Mouse (Mus musculus): ENCODE results near the gene Irf3.

Gene Irf3

DNA sequence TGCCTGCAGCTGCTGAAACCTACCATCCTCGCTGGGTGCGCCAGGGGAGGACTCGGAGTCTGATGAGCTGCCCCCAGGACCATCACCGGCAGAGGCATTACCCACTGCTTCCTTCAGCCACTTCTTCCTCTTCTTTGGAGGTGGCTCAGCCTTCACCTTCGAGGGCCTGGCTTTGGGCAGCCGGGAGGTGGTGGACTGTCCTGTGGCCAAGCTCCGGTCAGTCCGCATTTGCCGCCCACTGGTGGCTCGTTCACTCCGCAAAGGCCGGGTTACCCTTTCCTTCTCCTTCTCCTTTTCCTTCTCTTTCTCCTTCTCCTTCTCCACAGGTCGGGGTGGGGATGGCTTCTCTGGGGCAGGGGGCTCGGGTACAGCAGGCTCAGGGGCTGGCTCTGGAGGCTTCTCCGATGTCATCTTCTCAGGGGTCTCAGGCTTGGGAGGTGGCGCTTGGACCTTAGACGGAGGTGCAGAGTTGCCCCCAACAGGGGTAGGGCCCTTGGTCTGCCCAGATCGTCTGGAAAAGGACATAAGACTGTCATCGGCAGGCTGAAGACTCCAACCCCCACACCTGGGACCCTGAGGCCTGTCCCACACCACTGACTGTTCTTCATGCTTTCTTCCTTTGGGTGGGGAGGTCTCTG lies 36.4 kb downstream of the Irf3 start:
- DNase-seq (ENCODE audit: low spot score): no peak

DNA sequence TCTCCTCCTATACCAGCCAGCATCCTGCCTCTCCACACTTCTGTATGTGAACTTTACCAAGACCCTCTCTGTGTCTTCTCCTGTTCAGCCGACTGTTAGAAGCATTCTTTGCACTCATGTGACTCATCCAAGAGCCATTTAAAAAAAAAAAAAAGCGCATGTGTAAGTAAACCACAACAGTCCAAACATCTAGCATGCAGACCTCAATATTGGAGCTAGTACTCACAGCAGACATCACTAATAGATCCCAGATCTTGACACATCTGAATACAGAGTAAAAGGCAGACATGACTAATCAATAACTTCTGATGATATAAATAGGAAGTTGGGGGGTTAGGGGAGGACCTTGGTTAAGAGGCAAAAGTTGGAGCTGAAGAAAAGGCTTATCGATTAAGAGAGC lies 38.2 kb downstream of the Irf3 start:
- DNase-seq (ENCODE audit: low spot score): no peak

DNA sequence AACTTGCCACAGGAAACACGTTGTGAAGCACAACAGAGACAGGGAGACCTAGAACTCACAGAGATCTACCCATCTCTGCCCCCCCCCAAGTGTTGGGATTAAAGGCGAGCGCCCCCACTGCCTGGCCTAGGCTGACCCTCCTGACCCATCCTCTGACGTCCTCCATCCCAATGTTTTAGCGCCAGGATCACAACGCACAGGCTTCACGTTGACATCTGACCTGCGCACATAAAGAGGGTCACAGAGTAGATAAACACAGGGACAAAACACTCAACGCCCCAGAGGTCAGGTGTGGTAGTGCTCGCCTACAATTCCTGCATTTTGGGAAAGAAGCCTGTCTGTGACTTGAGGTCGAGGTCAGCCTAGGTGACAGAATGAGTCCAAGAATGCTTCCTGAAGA lies 39.3 kb downstream of the Irf3 start:
- no peak for DNase-seq (ENCODE audit: low spot score)

DNA sequence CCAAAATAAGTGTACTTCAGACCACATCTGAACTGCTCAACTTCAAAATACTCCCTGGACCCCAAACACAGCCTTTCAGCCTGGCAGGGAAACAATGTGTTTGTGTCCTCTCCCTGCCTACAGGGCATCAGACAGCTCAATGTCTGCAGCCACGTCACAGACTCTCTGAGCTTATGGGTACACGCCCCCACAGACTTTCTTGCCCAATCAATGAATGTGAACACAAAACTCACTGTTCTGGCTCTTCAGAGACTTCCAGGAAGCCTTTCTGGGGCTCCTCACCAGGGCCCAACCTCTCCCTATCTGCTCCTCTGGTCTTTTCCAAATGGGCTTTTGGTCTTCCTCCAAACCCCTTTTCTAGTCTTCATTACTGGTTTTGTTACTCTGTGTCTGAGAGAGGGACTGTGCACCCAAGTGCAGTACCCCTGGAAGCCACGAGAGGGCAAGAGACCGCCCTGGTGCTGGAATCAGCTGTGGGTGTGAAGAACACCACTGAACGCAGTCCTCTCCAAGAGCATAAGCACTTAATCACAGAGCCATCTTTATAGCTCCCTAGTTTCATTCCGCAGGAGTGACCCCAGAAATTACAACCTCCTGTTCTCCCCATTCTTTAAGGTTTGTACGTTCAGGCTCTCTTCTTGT lies 40.4 kb downstream of the Irf3 start:
- no peak for DNase-seq (ENCODE audit: low spot score)

DNA sequence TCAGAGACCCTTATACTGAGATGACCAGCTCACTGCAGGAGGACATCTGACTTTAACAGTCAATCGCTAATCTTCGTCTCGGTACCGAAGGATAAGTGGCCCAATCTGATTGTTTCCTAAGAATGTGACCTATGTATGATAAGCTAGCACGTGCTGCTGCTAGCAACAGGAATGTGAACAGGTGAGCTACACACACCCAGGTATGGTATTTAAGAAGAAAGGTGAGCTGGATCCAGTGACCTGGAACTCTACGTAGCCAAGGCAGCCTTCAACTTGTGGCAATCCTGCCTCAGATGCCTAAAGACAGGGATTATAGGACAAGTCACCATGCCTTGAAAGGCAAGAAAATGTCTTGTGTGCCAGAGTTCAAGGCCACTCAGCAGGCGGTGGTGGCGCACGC lies 41.0 kb downstream of the Irf3 start:
- DNase-seq (ENCODE audit: low spot score): no peak

DNA sequence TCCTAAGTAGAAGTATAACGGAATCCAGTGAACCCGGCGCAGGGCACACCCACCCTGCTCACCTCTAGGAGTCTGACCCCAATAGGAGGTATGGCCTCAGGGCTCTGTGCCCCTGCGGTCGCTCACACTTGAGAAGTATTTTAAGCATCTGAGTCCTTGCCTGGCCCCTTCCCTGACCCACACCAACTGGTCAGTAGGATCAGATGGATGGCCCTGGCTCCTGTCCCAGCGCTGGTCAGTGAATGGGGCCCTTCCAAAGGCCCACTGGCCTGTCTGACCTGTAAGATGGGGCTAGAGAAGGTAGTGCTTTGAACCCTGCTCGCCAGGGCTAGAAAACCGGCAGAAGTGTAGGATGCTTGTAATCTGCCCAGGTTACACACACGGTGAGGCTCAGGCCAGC lies 43.4 kb downstream of the Irf3 start:
- no peak for DNase-seq (ENCODE audit: low spot score)

DNA sequence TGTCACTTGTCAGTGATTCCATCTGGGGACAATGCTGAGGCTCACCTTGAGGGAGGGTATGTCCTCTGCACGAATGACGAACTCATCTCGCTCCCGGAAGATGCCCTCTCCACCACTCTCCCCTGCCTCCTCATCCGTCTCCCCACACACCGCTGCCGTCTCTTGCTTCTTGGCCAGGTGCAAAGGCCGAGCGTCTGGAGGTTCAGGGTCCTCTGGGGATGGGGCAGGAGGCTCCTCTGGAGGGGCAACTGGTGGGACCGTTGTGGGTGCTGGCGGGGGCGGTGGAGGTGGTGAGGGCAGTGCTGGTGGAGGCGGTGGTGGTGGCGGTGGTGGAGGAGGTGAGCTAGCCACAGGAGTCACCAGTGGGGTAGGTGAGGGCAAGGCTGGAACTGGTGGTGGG lies 45.9 kb downstream of the Irf3 start:
- no peak for DNase-seq (ENCODE audit: low spot score)

DNA sequence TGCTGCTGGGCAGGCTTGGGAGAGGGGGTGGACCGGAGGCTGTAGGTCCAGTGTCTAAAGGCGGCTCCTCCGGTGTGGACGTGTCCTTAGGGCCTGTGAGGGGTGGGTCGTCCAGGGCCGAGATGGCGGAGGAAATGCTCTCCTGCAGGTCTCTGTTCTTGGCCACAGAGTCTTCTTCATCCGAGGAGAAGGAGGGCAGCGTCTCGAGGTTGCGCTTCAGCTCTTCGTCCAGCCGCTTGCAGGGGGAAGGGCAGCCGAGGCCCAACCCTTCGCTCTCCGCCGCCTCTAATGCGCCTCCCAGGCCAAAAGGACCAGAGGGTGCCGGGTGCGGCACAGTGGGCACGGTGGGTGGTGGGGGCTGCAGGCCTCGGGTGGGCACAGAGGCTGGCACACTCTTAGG lies 48.3 kb downstream of the Irf3 start:
- no peak for DNase-seq (ENCODE audit: low spot score)

DNA sequence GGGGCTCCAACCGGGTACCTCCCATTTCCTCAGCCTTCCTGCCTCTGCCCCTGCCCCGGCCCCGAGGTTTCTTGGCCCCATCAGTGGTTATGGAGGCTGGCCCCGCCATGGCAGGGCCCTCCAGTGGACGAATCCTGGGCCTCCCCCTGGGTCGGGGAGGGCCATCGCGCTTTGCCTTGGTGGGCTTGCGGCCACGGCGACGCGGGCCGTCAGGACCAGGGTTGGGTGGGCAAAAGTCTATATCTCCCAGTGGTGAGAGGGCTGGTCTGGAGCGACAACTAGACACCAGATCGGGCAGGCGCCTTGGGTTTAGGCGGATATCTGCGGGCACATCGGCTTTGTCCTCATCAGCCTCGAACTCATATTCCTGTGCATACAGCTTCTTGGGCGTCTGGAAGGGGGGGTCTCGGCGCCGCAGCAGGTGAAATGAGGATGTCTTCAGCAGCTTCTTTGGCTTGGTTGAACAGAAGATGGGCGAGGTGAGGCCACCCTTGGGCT lies 49.5 kb downstream of the Irf3 start:
- no peak for DNase-seq (ENCODE audit: low spot score)

DNA sequence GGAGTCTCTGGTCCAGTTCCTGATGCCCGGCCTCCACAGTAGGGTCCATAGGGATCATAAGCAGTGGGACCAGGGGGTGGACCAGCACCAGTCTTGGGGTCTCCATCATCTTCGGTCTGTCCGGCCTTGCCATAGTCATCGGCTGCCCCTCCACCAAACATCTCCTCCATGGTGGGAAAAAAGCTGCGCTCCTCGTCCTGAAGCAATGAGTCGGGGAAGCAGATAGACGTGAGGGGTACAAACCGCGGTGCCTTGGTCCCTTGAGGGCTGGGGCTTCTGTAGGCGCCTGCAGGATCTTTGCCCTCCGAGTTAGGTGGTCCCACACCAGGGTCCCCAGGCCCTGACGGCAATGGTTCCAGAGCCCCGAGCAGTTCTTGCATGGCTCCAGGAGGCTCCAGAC lies 50.0 kb downstream of the Irf3 start:
- no peak for DNase-seq (ENCODE audit: low spot score)

DNA sequence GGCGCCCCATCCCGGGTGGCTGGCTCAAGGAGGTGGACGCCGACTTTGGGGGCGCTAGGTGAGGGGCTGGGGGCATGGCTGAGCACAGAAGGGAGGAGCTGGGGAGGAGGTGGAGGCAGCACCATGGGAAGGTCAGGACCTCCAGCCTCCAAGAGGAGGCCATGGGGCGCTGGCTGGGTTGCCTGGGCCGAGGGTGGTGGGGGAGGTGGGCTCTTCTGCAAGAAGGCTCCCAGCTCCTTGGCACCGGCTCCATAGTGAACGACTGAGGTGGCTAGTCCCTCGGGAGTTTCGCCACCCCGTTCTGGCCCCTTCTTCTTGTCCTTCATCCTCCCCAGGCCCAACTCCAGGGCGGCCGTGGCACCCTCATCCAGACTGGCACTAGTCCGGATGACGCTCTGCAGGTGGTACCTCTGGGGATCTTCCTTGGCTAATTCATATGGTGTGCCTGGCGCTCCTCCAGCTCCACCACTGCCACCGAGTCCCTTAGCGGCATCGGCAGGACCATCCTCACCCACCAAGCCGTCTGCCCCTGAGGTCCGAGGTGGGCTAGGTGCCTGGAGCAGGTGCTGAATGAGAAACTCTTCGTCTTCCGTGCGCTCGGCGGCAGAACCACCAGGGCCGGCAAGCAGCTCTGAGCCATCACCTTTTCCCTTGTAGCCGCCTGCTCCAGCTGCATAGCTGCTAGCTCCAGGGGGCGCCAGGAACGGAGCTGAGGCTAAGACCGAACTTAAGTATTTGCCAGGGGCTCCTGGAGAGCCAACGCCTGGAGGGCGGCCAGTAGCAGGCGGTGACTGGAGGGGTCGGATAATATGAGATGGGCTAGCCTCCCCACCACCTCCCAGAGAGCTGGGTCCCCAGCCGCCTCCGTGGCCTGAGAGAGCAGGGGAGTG lies 50.8 kb downstream of the Irf3 start:
- DNase-seq (ENCODE audit: low spot score): no peak

DNA sequence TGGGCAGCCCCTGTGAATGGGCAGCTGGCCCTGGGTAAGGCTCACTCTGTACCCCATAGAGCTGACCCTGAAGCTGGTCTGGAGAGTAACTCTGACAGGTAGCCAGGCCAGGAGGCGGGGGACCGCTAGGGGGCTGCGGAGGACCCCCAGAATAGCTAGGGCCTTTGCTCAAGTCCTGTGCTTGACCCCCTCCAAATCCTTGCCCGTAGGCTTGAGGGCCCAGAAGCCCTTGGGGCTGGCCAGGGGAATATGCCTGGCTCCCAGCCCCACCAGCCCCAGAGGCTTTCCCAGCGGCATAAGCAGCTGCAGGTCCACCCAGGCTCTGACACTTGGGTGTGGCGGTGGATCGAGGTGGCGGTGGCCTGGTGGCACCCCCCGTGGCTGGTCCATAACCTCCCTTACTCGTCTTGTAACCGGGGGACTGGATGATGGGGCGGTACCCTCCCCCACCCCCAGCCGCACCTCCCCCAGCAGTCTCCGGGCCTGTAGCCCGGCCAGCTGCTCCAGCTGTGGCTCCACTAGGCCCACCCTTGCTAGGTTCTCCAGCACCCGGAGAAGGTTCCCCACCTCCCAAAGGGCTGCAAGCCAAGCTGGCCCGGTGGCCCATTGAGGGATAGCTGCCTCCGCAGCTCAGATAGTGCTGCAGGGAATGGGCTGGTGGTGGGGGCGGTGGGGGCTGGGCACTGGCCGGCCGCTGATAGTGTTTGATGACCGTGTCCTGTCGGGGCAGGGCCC lies 51.6 kb downstream of the Irf3 start:
- no peak for DNase-seq (ENCODE audit: low spot score)

DNA sequence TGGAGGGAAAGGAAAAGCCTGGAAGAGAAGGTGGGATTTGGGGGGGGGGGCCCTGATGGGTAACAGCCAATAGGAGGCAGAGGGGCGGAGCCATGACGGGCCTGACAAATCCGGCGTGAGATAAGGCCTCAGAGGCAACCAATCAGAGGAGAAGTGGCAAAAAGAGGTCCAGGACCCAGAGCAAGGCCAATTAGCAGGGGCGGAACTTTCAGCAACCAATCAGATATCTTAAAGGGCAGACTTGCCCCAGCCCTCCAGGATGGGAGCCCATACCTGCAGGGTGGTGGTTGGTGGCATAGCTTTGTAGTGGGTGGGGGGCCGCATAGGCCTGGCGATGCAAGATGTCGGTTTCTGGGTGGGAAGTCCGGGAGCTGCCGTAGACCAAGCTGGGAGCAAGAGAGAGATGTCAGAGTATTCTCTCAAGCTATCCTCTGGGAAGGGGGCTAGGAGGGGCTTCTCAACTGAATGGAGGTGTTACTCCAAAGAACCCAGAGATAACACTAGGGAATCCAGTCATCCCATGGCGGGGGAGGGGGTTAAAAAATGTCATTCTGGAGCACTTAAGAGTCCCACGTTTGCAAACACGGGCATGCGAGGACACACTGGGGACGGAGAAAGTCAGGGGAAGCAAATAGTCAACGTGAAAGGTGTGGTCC lies 53.6 kb downstream of the Irf3 start:
- no peak for DNase-seq (ENCODE audit: low spot score)

DNA sequence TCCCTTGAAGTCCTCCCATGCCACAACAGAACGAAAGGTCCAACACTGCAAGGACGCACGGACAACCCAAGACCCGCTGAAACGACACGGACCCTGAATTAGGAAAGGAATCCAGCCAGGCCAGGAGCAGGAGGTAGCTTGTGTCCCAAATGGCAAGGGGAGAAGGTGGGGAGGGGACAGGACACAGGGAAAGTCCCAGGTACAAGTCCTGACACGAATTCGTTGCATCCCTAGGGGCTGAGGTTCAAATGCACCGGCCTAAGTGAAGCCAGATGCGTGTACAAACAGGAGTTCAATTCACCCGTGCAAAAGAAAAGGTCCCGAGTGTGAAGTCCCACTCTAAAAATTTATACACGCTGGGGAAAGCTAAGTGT lies 54.1 kb downstream of the Irf3 start:
- DNase-seq (ENCODE audit: low spot score): no peak

All from ovary, postnatal 10 days (tissue).